Mouse (Mus musculus): ENCODE results near the gene Pfkfb4.

Pfkfb4 gene

DNA sequence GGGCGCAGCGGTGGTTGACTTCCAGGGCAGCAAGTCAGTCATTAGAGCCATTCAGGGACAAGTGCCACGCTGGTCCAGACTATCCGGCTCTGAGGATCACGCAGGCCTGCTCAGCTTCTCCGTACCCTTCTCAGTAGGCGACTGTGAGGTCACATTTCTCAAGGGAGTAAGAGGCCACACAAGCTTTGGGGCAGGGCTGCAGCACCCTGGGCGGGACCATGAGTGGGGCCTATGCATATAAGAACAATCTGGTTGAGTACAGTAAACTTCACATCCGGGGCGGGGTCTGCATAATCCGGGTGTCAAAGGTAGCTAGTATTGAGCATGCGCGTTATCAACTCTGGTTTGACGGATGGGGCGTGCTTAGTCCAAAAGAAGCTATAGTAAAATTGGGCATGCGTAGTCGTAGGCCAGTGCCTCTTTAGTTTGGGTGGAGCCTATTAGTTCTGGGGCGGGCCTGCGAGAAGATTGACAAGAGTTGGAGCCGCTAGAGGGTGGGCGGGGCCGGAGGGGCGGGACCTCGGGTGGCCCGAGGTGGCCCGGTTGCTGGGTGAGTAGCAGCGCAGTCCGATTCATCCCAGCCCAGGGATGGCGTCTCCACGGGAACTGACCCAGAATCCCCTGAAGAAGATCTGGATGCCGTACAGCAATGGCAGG, at the start of gene Pfkfb4:
Gene Pfkfb4, plus strand, starts transcription at position 351 of the 657 bp plus-strand sequence.
- peak; percentile 85 for DNase-seq

DNA sequence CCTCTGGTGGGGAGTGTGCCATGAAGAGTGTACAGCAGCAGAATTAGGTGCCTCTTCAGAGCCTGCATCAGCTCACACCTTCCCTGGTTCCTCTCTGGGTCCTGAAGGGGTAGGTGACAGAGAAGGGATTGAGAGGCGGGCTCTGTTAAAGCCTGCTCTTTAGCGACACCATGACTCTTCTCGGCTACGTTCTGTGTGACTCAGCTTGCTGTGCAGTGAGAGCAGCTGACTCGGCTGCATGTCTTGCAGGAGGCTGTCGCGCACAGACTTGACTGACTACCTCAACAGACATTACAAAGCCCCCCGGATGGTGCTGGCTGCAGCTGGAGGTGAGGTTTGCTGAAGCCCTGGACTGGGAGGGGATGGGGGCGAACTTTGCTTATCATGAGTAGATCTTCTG, 46.5 kb upstream of the Pfkfb4 start:
- DNase-seq: no peak

DNA sequence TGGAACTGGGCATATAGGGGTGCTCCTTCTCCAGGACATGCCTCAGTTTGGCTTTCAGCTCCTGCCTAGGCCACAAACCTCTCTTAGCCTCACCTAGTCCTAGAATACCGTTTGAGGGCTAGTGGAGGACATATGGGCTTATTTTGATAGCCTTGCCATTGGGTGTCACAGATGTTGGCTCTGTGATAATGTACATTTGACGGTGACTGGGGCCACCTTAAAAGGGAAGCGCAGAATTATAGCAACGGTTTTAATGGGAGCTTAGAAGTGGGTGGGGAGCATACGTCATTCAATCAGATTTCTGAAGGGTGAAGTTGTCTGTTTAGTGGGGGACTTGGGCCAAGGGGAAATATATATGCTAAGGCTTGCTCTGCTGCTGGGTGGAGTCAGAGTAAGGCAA, 46.0 kb upstream of the Pfkfb4 start:
- no peak for DNase-seq

DNA sequence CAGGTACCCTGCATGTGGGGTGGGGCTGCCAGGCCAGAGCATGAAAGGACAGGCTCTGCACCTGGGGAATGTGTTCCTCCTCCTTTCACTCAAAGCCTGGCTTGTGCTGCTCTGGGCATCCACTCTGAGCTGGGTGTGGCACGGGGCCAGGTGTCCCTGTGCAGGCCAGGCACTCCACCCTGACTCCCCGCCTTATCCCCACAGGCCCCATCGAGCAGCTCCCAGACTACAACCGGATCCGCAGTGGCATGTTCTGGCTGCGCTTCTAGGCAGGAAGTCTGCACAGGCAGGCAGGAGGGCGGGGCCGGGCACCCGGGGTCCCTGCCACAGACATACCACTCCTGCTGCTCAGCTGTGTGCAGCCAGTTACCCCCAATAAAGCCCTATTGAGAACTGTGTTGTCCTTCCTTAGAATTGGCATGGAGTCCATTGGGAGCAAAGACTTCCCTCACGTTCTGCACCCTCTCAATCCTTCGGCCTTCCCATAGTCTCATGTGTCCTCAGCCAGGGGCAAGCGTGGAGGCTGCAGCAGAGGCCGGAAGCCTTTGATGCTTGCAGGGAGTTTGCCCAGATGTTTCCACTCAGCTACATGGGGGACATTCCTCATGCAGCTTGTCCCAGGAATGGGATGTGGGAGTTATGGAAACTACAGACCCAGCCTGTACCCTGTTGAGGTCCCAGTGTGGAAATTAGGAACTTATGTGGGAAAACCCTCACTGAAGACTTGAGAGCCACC, 42.2 kb upstream of the Pfkfb4 start:
- no peak for DNase-seq

- no peak for DNase-seq
Observed at GRCm38 (mm10) chr9:108949967-108950728, 41.4 kb upstream of the Pfkfb4 start.

DNA sequence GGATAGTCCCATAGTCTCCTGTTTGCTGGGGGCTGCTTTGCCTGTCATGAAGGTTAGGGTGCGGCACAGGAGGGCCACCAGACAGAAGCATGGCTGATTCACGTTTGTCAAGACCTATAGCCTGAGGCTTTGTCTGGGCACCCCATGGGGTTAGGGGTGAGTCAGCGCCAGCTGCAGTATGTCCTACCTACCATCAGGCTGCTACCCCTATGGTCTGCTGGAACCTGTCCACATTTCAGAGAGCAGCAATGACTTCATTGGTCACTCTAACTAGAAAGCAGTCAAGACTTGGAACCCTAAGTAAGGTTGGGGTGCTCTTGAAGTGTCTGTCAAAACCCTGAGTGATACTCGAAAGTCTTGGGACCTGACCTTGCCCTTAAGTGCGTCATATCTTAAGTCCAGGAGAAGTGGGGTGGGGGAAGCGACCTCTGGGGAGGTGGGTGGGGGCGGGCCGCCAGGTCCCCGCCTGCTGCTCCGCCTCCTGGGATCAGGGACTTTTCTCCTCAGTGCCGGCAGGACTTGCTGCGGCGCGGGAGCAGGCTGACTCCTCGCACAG, 38.4 kb upstream of the Pfkfb4 start, which contains the start of gene Col7a1:
Gene Col7a1, plus strand, starts transcription at position 506 of the 556 bp plus-strand sequence.
- DNase-seq: no peak

- no peak for DNase-seq
Observed at GRCm38 (mm10) chr9:108955241-108955640, 36.3 kb upstream of the Pfkfb4 start.

DNA sequence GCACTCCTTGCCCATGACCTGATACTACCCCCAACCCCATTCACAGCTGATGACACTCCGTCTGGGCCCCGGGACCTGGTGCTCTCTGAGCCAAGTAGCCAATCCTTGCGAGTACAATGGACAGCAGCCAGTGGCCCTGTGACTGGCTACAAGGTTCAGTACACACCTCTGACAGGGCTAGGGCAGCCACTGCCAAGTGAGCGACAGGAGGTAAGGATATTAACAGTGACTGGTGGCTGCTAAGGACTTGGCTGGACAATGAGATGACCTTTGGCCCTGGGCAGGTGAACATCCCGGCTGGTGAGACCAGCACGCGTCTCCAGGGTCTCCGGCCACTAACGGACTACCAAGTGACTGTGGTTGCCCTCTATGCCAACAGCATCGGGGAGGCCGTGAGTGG, 35.7 kb upstream of the Pfkfb4 start:
- DNase-seq: no peak

DNA sequence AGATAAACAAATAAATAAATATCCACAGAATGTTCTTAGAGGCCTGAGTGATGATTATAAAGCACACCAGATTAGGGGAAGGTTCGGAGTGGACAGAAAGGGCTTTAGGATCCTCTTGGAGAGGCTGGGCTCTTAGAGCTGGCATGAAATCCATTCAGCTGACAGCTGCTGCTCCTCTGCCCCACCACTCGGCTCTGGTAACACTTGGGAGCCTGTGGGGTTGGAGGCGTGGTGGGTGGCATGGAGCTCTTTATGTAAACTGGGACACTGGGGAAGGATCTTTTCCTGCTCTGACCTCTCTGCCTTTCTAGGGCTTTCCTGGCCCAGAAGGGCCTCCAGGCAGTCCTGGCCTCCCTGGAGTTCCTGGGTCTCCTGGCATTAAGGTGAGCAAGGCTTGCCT, 28.0 kb upstream of the Pfkfb4 start:
- DNase-seq: no peak

GRCm38 (mm10) chr9:108964338-108964737, 27.2 kb upstream of the Pfkfb4 start:
- no peak for DNase-seq

GRCm38 (mm10) chr9:108970623-108971022, 21.0 kb upstream of the Pfkfb4 start:
- DNase-seq: no peak

DNA sequence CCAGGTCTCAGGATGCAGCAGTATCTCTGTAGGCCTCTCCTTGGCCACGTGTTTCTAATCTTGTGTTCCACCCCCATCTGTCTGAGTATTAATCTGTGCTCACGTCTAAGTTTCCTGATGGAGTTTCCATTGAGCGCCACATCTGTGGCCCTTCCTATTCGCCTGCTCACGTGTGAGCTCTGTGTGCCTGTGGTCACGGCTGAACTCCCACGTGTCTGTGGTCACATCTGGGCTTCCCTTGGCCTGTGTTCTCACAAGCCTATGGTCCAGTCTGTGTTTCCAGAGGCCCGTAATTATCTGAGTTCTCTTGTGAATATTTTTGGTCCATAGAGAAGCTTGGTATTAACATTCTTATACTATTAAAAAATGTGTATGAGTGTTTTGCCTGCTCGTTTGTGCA, 15.1 kb upstream of the Pfkfb4 start:
- DNase-seq: no peak

DNA sequence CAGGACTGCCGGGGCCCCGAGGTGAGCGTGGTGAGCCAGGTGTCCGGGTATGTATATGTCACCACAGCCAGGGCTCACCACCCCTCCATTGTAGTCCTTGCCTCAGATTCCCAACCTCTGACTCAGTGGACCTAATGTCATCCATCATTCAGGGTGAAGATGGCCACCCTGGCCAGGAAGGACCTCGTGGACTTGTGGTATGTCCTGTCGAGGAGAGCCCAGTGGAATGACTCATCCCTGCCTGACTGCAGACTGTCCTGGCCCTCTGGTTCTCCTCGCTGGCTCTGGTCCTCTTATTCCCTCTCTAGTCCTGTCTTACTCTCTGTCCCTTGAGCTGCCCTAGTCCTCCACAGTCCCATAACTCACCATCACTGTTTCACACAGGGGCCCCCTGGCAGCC, 13.6 kb upstream of the Pfkfb4 start:
- DNase-seq: no peak

- DNase-seq: no peak
Observed at GRCm38 (mm10) chr9:108982498-108982897, 9.1 kb upstream of the Pfkfb4 start.

DNA sequence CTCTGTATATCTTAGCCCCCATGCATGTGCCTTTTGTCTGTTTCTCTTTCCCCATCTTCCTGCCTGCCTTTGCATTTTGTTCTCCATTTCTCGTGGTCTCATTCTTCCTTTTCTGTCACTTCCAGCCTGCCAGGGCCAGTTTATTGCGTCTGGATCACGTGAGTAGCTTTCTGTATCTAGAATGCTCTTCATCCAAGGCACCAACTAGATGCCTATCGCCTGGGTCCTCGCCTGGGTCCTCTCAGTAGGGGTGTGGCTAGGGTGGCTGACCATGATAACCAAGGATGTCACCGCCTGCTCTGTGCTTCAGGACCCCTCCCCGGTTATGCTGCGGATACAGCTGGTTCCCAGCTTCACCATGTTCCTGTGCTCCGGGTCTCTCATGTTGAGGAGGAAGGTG, 8.4 kb upstream of the Pfkfb4 start:
- no peak for DNase-seq

DNA sequence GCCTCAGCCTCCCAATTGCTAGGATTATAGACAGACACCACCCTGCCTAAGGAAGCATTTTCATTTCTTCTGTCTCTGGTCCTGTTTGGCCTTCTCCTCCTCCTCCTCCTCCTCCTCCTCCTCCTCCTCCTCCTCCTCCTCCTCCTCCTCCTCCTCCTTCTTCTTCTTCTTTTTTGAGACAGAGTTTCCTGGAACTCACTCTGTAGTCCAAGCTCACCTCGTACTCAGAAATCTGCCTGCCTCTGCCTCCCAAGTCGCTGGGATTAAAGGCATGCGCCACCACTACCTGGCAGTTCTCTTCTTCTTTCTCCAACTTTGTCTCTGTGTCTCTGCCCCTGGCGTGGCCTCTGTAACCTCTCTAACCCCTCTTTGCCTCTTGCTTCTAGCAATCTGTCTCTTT, 5.9 kb upstream of the Pfkfb4 start, which contains the start of gene Ucn2:
Gene Ucn2, plus strand, starts transcription at position 301 of the 400 bp plus-strand sequence.
- DNase-seq: no peak

DNA sequence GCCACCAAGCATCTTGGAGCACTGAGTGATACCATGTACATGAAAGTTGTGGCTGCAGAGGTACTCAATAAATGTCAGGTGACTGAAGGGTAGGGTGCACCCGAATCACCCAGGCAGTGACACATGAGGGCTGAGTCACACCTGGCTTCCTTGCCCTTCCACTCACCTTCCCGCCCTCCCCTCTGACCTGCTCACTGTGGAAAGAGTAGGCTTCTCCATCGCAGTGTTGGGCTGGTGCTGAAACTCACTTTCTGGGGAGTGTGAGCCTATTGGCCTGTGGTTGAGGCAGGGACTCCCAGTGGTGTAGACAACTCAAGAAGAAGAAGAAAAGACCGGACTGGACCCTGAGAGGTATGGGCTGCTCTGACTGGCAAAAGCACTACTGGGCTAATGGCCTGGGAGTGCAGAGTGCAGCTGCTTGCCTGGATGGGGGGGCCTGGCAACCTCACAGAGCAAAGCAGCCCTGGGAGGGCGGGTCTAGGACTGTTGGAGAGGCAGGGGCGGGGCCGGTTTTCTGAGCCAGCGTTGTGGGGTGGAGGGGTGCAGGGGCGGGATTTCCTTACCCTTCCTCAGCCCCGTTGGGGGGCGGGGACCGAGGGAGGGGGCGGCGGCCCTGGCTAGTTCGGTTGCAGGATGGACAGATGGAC, 3.8 kb upstream of the Pfkfb4 start:
- peak; percentile 13 for DNase-seq

DNA sequence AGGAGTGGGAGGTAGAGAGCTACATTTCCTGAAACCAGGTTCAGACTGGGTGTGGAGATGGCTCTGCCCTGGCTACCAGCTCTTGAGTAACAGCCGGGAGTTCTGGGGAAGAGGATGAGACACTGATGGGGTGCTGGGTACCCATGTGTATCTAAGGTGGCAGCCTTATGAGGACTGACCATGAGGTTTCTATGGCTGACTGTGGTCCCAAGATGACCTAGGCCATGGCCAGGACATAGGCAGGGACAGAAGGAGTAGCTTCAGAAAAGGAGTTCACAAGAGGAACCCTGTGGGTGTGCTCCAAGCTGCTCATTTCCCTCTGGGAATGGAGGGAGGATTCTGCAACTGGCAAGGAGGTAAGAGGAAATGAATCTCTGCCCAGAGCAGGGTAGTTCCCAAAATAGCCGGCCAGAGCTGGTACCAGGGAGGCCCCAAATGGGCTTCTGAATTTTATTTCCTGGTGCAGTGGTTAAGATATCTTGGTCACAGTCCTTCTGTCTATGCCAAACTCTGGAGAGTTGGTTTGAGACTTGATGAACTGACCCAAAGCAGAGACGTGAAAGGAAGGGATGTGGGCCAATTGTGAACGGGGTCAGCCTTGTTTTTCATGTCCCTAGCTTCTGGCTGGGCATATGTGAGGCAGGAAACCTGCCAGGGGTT, 1.6 kb upstream of the Pfkfb4 start:
- no peak for DNase-seq

DNA sequence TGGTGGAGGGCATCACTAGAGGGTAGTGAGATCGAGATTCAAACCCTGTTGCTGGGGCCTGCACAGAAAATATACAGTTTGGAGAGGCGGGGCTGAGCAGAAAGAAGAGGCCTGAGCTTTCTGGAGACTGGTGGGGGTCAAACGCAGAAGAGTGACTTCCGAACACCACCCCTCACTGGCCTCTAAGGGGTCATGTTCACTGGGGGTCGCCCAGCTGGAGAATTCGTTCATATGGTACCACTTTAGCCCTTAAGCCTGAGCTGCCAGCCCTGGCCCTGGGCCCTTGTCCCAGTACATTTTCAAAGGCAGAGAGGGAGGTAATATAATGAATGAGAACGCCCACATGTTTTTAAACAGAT, 1.1 kb upstream of the Pfkfb4 start:
- no peak for DNase-seq

GRCm38 (mm10) chr9:108992085-108992469, 499 bp downstream of the Pfkfb4 start:
- no peak for DNase-seq

DNA sequence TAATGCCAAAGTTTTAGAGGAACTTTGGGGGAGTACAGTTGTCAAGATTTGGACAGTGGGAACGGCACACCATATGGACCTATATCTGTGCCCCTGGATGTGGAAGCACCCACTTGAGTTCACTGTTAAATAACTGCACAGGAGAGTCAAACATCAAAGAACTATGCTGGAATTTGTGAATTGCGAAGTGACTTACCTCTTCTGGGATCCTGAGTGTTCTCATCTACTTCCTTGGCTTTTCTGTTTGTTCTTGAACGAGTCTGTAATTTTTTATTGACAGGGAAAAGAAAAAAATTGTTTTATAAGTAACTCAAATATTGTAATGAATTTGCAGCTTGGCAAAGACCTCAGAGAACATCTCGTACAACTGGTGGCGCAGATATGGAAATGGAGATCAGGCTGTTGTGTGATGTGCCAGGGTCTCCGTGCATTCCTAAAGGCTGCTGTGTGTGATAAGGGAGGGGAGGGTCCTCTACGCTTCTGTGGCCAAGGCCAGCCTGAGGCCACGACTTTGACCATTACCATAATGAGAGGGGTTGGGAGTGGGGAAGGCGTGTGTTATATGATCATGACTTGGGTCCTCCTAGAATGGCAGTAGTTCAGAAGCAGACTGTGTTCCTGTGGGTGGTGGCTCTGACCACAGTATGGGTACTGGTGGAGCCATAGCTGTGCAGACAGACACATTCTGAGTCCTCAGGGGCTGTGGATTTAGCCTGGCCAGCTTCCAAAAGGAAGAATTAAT, 1.2 kb downstream of the Pfkfb4 start:
- no peak for DNase-seq

DNA sequence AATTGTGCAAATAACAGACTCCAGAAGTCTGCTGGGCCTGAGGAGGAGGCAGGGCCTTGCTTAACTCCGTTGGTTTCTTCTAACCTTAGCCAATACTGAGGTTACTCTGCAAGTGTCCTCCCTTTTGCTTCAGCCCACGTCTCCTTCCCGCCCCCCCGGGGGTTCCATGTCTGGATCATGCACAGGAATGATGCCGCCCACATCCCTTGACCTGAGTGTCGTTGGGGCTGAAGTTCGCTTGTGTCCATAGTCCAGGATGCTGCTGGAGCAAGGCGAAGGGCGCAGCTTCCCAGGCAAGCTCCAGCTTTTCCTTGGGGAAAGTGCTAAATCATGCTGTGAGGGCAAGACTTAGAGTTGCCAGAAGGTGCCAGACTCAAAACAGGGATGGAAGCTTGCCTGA, 4.8 kb downstream of the Pfkfb4 start:
- no peak for DNase-seq

Measured in right cerebral cortex, postnatal 4 days (tissue).